Mouse (Mus musculus): Measurements from ENCODE around the gene Capg.

DNA sequence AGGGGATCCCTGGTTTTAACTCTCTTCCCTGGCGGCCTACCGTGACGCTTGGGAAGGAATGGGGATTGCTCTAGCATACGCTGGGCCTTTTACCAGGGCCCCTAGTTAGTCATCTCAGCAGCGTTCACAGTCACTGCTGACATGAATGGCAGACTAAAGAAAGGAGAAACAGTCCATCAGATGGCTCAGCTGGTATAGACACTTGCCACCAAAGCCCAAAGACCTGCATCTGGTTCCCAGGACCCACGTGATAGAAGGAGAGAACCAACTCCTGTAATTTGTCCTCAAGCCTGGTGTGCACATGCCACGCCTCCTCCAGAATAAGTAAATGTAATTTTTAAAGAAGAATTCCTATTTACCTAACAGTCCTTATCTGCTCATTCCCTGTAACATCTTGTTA is 1.2 kb downstream of the Capg start:
- TF ChIP-seq POLR2A (IDR thresholded peaks at IDR 0.05; ENCODE audit: low read depth, low read length) (peak; percentile 32; the same call in 1 of the 2 replicates), CTCF (IDR thresholded peaks at IDR 0.05; ENCODE audit: borderline replicate concordance, insufficient read depth, low read length) (no peak)
